Mouse (Mus musculus) embryonic fibroblast, embryonic 13.5 days (primary cell): ENCODE results near the gene Acot12. TPM values are rescaled to one million over a fixed set of nuclear protein-coding genes. Genes with fewer than 3 reads are reported as not detected.
A peak's percentile ranks its signal among the peaks of the same experiment; 100 is the strongest.

Experiments
- H3K27ac ChIP-seq: 2 replicates; pipeline ENCODE4 v1.5.1; 2012; ENCODE audit warnings: low read length, control low read depth, inconsistent platforms; ENCODE audit not compliant: insufficient read depth
- H3K4me1 ChIP-seq: 2 replicates; pipeline ENCODE4 v1.6.1; 2011; ENCODE audit warnings: low read length; ENCODE audit not compliant: control insufficient read depth, insufficient read depth
- H3K4me3 ChIP-seq: 2 replicates; pipeline ENCODE4 v1.5.1; 2011; ENCODE audit warnings: mild to moderate bottlenecking, control low read depth, low read length; ENCODE audit not compliant: insufficient read depth
- CTCF ChIP-seq: IDR thresholded peaks from 2 replicates; pipeline ENCODE4 v1.5.1; 2011; ENCODE audit warnings: mild to moderate bottlenecking, control low read depth, low read length, moderate library complexity, borderline replicate concordance; ENCODE audit not compliant: insufficient read depth
- POLR2A ChIP-seq: IDR thresholded peaks from 2 replicates; pipeline ENCODE4 v1.6.1; 2011; ENCODE audit warnings: low read depth, mild to moderate bottlenecking, control low read depth, low read length, moderate library complexity
- polyA plus RNA-seq: library from polyadenylated mRNA; stranded (reverse); fragments of >200 nt; gene quantifications from 2 replicates; pipeline ENCODE4 v1.2.4, GENCODE M21; 2011; ENCODE audit warnings: low read depth; ENCODE audit not compliant: missing spikeins, insufficient read length

The Acot12 gene
- not detected in 2 replicates for polyA plus RNA-seq

GRCm38 (mm10) chr13:91741280-91742047, at the start of gene Acot12:
TSS of gene Acot12 (plus strand) at chr13:91741512.
- Histone ChIP-seq H3K4me1 (no peaks in the 10 kb centered on the region), H3K4me3 (peak within 1 kb of the TSS; percentile 19), H3K27ac (no peak within 1 kb of the TSS)
- TF ChIP-seq POLR2A (no peak), CTCF (no peak)

- TF ChIP-seq CTCF = no peak
- no peak for TF ChIP-seq POLR2A
- H3K27ac ChIP-seq = no peak overlapping the region
- H3K4me1 ChIP-seq = no peaks in the 10 kb centered on the region; the same call in 1 of the 2 replicates
- H3K4me3 ChIP-seq = no peak overlapping the region
Measured at GRCm38 (mm10) chr13:91693615-91694014, 47.7 kb upstream of the Acot12 start.

GRCm38 (mm10) chr13:91695406-91695805, 45.9 kb upstream of the Acot12 start:
- TF ChIP-seq POLR2A (no peak), CTCF (no peak)
- Histone ChIP-seq H3K27ac (no peak overlapping the region), H3K4me3 (no peak overlapping the region), H3K4me1 (no peaks in the 10 kb centered on the region; the same call in 1 of the 2 replicates)

GRCm38 (mm10) chr13:91696109-91696645, 45.1 kb upstream of the Acot12 start:
- H3K27ac ChIP-seq = no peak overlapping the region
- H3K4me1 ChIP-seq = no peaks in the 10 kb centered on the region; the same call in 1 of the 2 replicates
- TF ChIP-seq POLR2A = no peak
- TF ChIP-seq CTCF = no peak
- H3K4me3 ChIP-seq = no peak overlapping the region

GRCm38 (mm10) chr13:91697011-91697410, 44.3 kb upstream of the Acot12 start:
- Histone ChIP-seq H3K4me1 (no peaks in the 10 kb centered on the region; the same call in 1 of the 2 replicates), H3K27ac (no peak overlapping the region)
- TF ChIP-seq CTCF (no peak), POLR2A (no peak)

GRCm38 (mm10) chr13:91702337-91702736, 39.0 kb upstream of the Acot12 start:
- Histone ChIP-seq H3K4me1 (no peaks in the 10 kb centered on the region; the same call in 1 of the 2 replicates), H3K27ac (no peak overlapping the region), H3K4me3 (no peak overlapping the region)
- TF ChIP-seq POLR2A (no peak), CTCF (no peak)

More at GRCm38 (mm10) chr13:91697011-91697410, 44.3 kb upstream of the Acot12 start:
- H3K4me3 ChIP-seq = no peak overlapping the region

- Histone ChIP-seq H3K4me1 (no peaks in the 10 kb centered on the region), H3K4me3 (no peak overlapping the region), H3K27ac (no peak overlapping the region)
- TF ChIP-seq CTCF (no peak), POLR2A (no peak)
Measured at GRCm38 (mm10) chr13:91719487-91719886, 21.8 kb upstream of the Acot12 start.

- TF ChIP-seq CTCF (peak; percentile 34; the same call in 1 of the 2 replicates), POLR2A (no peak)
- no peaks in the 10 kb centered on the region for H3K4me1 ChIP-seq
- no peak overlapping the region for H3K4me3 ChIP-seq
- no peak overlapping the region for H3K27ac ChIP-seq
Measured at GRCm38 (mm10) chr13:91723108-91723735, 18.1 kb upstream of the Acot12 start.

- TF ChIP-seq POLR2A = no peak
- no peak for TF ChIP-seq CTCF
- Histone ChIP-seq H3K4me3 (no peak overlapping the region), H3K4me1 (no peaks in the 10 kb centered on the region), H3K27ac (no peak overlapping the region)
Measured at GRCm38 (mm10) chr13:91723736-91724119, 17.6 kb upstream of the Acot12 start.

GRCm38 (mm10) chr13:91724211-91724610, 17.1 kb upstream of the Acot12 start:
- TF ChIP-seq CTCF (no peak), POLR2A (no peak)
- no peak overlapping the region for H3K4me3 ChIP-seq

More at GRCm38 (mm10) chr13:91724211-91724610, 17.1 kb upstream of the Acot12 start:
- Histone ChIP-seq H3K27ac (no peak overlapping the region), H3K4me1 (no peaks in the 10 kb centered on the region)
